Mouse (Mus musculus): ENCODE results near the gene Actrt3.
"Not testable (repeated sequence)": the region's sequence is repeated elsewhere in the genome, so short reads cannot be mapped to it uniquely, and the experiment has no call there.

The Actrt3 gene

DNA sequence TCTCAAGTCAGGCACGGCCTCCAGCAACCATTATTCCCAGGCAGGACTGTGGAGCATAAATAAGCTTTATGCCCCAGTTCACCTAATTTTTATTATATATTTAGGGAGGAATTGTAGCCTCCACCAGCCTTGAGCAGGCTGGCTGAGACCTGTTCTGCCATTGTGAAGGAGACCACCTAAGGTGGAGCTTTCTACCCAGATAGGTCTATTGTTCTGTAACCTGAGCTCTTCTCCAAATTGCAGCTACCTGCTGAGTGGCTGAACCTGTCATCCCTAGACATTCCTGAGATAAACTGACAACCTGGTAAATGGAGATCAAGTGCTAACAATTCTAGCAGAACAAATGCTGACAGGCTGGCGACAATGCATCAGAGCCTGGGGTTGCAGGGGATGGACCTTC lies 33.4 kb downstream of the Actrt3 start:
- not testable (repeated sequence) for DNase-seq

DNA sequence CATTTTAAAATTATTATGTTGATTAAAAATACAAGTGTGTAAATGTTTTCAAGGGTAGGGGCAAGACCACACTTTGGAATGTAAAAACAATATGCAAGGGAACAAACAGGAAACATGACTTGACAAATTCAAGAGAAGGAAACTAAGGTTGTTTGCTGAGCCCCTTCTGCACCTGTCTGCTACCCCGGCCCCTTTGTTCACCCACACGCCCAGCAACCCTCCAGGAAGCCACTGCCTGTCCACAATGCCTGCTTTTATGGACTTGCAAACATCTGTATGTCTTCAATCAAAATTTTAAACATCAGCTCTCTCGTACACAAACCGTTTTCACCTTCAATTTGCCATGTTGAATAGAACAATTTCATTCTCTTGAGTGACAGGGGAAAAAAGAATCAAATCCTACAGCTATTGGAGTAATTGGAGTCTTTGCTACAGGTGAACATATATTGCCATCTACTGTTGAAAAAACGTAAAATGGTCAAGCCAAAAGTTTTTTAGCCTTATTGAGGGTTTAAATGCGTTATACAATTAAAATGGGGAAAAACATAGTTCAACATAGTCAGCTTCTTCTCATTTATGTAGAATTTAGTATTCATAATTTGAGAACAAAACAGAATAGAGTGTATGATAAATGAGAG lies 38.9 kb downstream of the Actrt3 start:
- no peak for DNase-seq

DNA sequence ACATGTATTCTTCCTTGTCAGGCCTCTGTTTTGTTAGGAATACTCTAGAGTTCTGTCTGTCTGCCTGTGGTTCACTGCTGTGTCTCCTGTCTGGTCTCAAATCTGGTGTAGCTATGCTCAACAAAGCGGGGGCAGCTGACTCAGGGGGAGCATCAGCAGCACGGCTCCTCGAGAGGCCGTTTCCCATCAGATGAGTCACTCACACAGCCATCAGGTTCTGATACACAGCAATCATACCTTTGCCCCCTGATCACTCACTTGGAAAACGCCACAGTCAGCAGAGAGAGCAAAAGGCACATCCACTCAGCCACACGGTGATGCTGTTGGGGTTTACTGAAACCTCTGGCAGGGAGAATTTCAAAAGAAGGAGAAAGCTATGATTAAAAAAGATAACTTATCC lies 46.0 kb downstream of the Actrt3 start:
- no peak for DNase-seq

DNA sequence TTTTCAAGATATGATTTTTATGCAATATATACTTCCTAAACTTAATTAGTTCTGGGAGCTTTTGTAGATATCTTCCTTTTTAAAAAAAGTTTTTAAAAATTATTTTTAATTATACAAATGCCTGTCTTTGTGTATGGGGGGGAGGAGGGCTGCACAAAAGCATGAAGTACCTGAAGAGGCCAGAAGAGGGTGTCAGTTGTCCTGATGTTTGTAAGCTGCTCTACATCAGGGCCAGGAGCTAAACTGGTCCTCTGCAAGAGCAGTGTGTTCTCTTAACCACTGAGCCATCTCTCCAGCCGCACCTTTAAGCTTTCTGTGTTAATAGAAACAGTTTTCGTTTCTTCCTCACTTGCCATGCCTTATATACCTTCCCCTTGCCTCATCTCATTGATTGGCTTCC lies 49.5 kb downstream of the Actrt3 start:
- DNase-seq: no peak

DNA sequence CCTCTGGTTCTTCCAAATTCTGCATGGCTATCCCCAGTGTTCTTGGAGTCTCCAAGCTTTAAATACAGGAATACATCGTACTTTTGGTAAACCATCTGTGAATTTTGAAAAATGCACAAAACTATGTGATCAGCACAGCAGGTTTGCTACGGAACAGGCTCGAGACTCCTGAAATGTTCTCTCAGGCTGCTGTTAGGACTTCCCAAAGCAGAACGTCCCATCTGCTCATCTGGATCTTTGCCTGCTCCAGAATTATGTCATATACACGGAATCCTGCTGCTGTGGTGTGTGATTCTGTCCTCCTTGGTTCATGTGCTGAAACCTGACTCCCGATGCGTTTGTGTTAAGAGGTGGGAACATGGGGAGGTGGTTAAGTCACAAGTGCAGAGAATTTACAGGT lies 50.8 kb downstream of the Actrt3 start:
- no peak for DNase-seq

DNA sequence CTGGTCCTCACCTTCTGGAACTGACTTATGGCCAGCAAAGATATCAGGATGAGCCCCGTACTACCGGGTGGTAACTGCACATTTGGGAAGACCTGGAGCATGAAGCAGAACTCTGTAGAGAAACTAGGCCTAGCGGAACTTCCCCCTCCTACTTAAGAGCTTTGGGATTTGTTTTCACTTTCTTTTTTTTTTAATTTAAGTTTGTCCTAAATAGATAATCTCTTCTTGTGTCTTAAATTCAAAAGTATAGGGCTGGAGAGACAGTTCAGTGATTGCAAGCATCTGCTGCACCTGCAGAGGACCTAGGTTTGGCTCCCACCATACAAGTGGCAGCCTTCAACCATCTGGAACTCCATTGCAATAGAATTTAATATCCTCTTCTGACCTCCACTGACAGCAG lies 51.8 kb downstream of the Actrt3 start, which contains the start of gene Mecom:
Mecom (minus strand) TSS at position 101 of the 400 bp plus-strand sequence.
- DNase-seq: no peak
